Mouse (Mus musculus): ENCODE measurements at regions not wholly inside any gene's neighbourhood (a gene's known extent, or its start where the extent isn't known, plus 50 kb on each side); places are given as distances from the start of the nearest gene placed in this dataset.

- H3K9me3 ChIP-seq (ENCODE audit: control insufficient read depth, low read length) = no peaks in the 10 kb centered on the region
- H3K36me3 ChIP-seq (ENCODE audit: control insufficient read depth, insufficient read depth, low read length) = no peaks in the 10 kb centered on the region
- ATAC-seq (ENCODE audit: low FRiP score, low TSS enrichment) = no peak
- H3K4me2 ChIP-seq (replicated peaks; ENCODE audit: low read depth, low read length) = no peak overlapping the region
- WGBS = 68% methylated on average over 5 of the region's 5 CpGs
- no peak overlapping the region for H3K27ac ChIP-seq (ENCODE audit: low read depth, low read length)
- no peaks in the 10 kb centered on the region for H3K4me1 ChIP-seq (ENCODE audit: control insufficient read depth, insufficient read depth, low read length)
- H3K27me3 ChIP-seq (ENCODE audit: control insufficient read depth, insufficient read depth, low read length) = no peaks in the 10 kb centered on the region
- no peak overlapping the region for H3K9ac ChIP-seq (ENCODE audit: low read depth, low read length)
- no peak overlapping the region for H3K4me3 ChIP-seq (ENCODE audit: low read length)
Observed at GRCm38 (mm10) chr5:80898230-80898629, 121.7 kb upstream of the Adgrl3 start.

- H3K4me2 ChIP-seq (replicated peaks; ENCODE audit: low read depth, low read length) = no peak overlapping the region
- 76% methylated on average over 6 of the region's 6 CpGs for WGBS
Observed at GRCm38 (mm10) chr5:80908771-80909170, 111.2 kb upstream of the Adgrl3 start.

GRCm38 (mm10) chr5:80938791-80939190, 81.1 kb upstream of the Adgrl3 start:
- Histone ChIP-seq H3K36me3 (ENCODE audit: control insufficient read depth, insufficient read depth, low read length) (no peaks in the 10 kb centered on the region), H3K9me3 (ENCODE audit: control insufficient read depth, low read length) (no peaks in the 10 kb centered on the region), H3K9ac (ENCODE audit: low read depth, low read length) (no peak overlapping the region), H3K4me2 (replicated peaks; ENCODE audit: low read depth, low read length) (no peak overlapping the region), H3K4me1 (ENCODE audit: control insufficient read depth, insufficient read depth, low read length) (no peaks in the 10 kb centered on the region), H3K27ac (ENCODE audit: low read depth, low read length) (no peak overlapping the region), H3K4me3 (ENCODE audit: low read length) (no peak overlapping the region), H3K27me3 (ENCODE audit: control insufficient read depth, insufficient read depth, low read length) (no peaks in the 10 kb centered on the region)
- ATAC-seq (ENCODE audit: low FRiP score, low TSS enrichment) = no peak
- WGBS = 65% methylated on average over 3 of the region's 3 CpGs

More at GRCm38 (mm10) chr5:80908771-80909170, 111.2 kb upstream of the Adgrl3 start:
- no peaks in the 10 kb centered on the region for H3K27me3 ChIP-seq (ENCODE audit: control insufficient read depth, insufficient read depth, low read length)
- H3K36me3 ChIP-seq (ENCODE audit: control insufficient read depth, insufficient read depth, low read length) = no peaks in the 10 kb centered on the region
- no peak for ATAC-seq (ENCODE audit: low FRiP score, low TSS enrichment)
- H3K9ac ChIP-seq (ENCODE audit: low read depth, low read length) = no peak overlapping the region
- no peak overlapping the region for H3K27ac ChIP-seq (ENCODE audit: low read depth, low read length)
- H3K4me3 ChIP-seq (ENCODE audit: low read length) = no peak overlapping the region
- H3K4me1 ChIP-seq (ENCODE audit: control insufficient read depth, insufficient read depth, low read length) = no peaks in the 10 kb centered on the region
- H3K9me3 ChIP-seq (ENCODE audit: control insufficient read depth, low read length) = no peaks in the 10 kb centered on the region

- no peaks in the 10 kb centered on the region for H3K4me1 ChIP-seq (ENCODE audit: control insufficient read depth, insufficient read depth, low read length)
- H3K9me3 ChIP-seq (ENCODE audit: control insufficient read depth, low read length) = no peaks in the 10 kb centered on the region
- no peaks in the 10 kb centered on the region for H3K27me3 ChIP-seq (ENCODE audit: control insufficient read depth, insufficient read depth, low read length)
- ATAC-seq (ENCODE audit: low FRiP score, low TSS enrichment) = peak; percentile 35; the same call in 1 of the 2 replicates
- H3K4me2 ChIP-seq (replicated peaks; ENCODE audit: low read depth, low read length) = no peak overlapping the region
- WGBS = 80% methylated on average over 3 of the region's 3 CpGs
- H3K36me3 ChIP-seq (ENCODE audit: control insufficient read depth, insufficient read depth, low read length) = no peaks in the 10 kb centered on the region
- no peak overlapping the region for H3K4me3 ChIP-seq (ENCODE audit: low read length)
- no peak overlapping the region for H3K27ac ChIP-seq (ENCODE audit: low read depth, low read length)
- H3K9ac ChIP-seq (ENCODE audit: low read depth, low read length) = no peak overlapping the region
Observed at GRCm38 (mm10) chr5:80951861-80952599, 67.9 kb upstream of the Adgrl3 start.

GRCm38 (mm10) chr5:80952600-80953218, 67.2 kb upstream of the Adgrl3 start:
- Histone ChIP-seq H3K27ac (ENCODE audit: low read depth, low read length) (no peak overlapping the region), H3K36me3 (ENCODE audit: control insufficient read depth, insufficient read depth, low read length) (no peaks in the 10 kb centered on the region), H3K4me3 (ENCODE audit: low read length) (no peak overlapping the region), H3K9ac (ENCODE audit: low read depth, low read length) (no peak overlapping the region), H3K9me3 (ENCODE audit: control insufficient read depth, low read length) (no peaks in the 10 kb centered on the region), H3K4me2 (replicated peaks; ENCODE audit: low read depth, low read length) (no peak overlapping the region), H3K4me1 (ENCODE audit: control insufficient read depth, insufficient read depth, low read length) (no peaks in the 10 kb centered on the region), H3K27me3 (ENCODE audit: control insufficient read depth, insufficient read depth, low read length) (no peaks in the 10 kb centered on the region)
- ATAC-seq (ENCODE audit: low FRiP score, low TSS enrichment) = no peak; the same call in 1 of the 2 replicates
- WGBS = 56% methylated on average over 4 of the region's 4 CpGs

All from kidney, embryonic 14.5 days (tissue).